Mouse (Mus musculus): ENCODE measurements around the gene Arfgef3. TPM values are rescaled to one million over a fixed set of nuclear protein-coding genes. Genes with fewer than 3 reads are reported as not detected.

The Arfgef3 gene
- polyA plus RNA-seq, 1 experiment from 2014 or later: 1.8 TPM

- no peak overlapping the region for H3K9ac ChIP-seq (ENCODE audit: low read depth, low read length)
- ATAC-seq (ENCODE audit: low FRiP score, low TSS enrichment): no peak
- no peaks in the 10 kb centered on the region for H3K27me3 ChIP-seq (ENCODE audit: control insufficient read depth, insufficient read depth, low read length)
- H3K4me2 ChIP-seq (replicated peaks; ENCODE audit: low read depth, low read length): no peak overlapping the region
- no peak overlapping the region for H3K27ac ChIP-seq (ENCODE audit: low read depth, low read length)
- H3K9me3 ChIP-seq (ENCODE audit: control insufficient read depth, low read length): no peaks in the 10 kb centered on the region; the same call in 1 of the 2 replicates
- H3K36me3 ChIP-seq (ENCODE audit: control insufficient read depth, insufficient read depth, low read length): no peaks in the 10 kb centered on the region
- no peak overlapping the region for H3K4me3 ChIP-seq (ENCODE audit: low read length)
- 86% methylated on average over 1 of the region's 1 CpGs for WGBS
- no peaks in the 10 kb centered on the region for H3K4me1 ChIP-seq (ENCODE audit: control insufficient read depth, insufficient read depth, low read length)
Observed at GRCm38 (mm10) chr10:18661606-18662220, 82.0 kb downstream of the Arfgef3 start.

- Histone ChIP-seq H3K36me3 (ENCODE audit: control insufficient read depth, insufficient read depth, low read length) (no peaks in the 10 kb centered on the region), H3K4me3 (ENCODE audit: low read length) (no peak overlapping the region), H3K9ac (ENCODE audit: low read depth, low read length) (no peak overlapping the region), H3K9me3 (ENCODE audit: control insufficient read depth, low read length) (no peaks in the 10 kb centered on the region; the same call in 1 of the 2 replicates), H3K4me2 (replicated peaks; ENCODE audit: low read depth, low read length) (no peak overlapping the region), H3K4me1 (ENCODE audit: control insufficient read depth, insufficient read depth, low read length) (no peaks in the 10 kb centered on the region), H3K27me3 (ENCODE audit: control insufficient read depth, insufficient read depth, low read length) (no peaks in the 10 kb centered on the region), H3K27ac (ENCODE audit: low read depth, low read length) (no peak overlapping the region)
- ATAC-seq (ENCODE audit: low FRiP score, low TSS enrichment): no peak
- 77% methylated on average over 2 of the region's 2 CpGs for WGBS
Observed at GRCm38 (mm10) chr10:18660998-18661397, 82.8 kb downstream of the Arfgef3 start.

DNA sequence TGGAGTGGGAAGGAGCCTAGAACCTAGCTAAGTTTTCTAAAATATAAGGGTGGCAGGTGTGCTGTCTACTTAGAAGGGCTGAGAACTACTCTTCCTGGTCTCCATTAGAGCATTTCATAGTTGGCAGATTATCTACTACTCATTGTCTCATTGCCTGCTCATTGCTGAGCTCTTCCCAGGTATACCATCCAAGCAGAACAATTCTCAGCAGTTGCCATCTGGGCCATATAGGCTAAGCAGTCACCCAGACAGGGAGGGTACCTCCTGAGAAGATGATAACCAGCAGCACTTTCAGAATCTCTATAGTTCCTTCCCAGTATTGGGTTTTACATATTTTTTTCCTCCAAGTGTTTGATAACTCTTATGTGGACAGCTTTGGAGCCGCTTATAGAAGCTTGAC lies 86.2 kb downstream of the Arfgef3 start:
- Histone ChIP-seq H3K9ac (ENCODE audit: low read depth, low read length) (no peak overlapping the region), H3K4me1 (ENCODE audit: control insufficient read depth, insufficient read depth, low read length) (no peaks in the 10 kb centered on the region), H3K36me3 (ENCODE audit: control insufficient read depth, insufficient read depth, low read length) (no peaks in the 10 kb centered on the region), H3K27ac (ENCODE audit: low read depth, low read length) (no peak overlapping the region), H3K4me3 (ENCODE audit: low read length) (no peak overlapping the region), H3K4me2 (replicated peaks; ENCODE audit: low read depth, low read length) (no peak overlapping the region), H3K9me3 (ENCODE audit: control insufficient read depth, low read length) (no peaks in the 10 kb centered on the region; the same call in 1 of the 2 replicates), H3K27me3 (ENCODE audit: control insufficient read depth, insufficient read depth, low read length) (no peaks in the 10 kb centered on the region)
- ATAC-seq (ENCODE audit: low FRiP score, low TSS enrichment): no peak
- 84% methylated on average over 1 of the region's 1 CpGs for WGBS

GRCm38 (mm10) chr10:18647069-18647468 lies 96.7 kb downstream of the Arfgef3 start:
- no peaks in the 10 kb centered on the region for H3K27me3 ChIP-seq (ENCODE audit: control insufficient read depth, insufficient read depth, low read length)
- no peak overlapping the region for H3K4me2 ChIP-seq (replicated peaks; ENCODE audit: low read depth, low read length)
- WGBS: 74% methylated on average over 1 of the region's 1 CpGs
- no peaks in the 10 kb centered on the region for H3K36me3 ChIP-seq (ENCODE audit: control insufficient read depth, insufficient read depth, low read length)
- no peak overlapping the region for H3K9ac ChIP-seq (ENCODE audit: low read depth, low read length)
- no peak overlapping the region for H3K27ac ChIP-seq (ENCODE audit: low read depth, low read length)
- H3K4me1 ChIP-seq (ENCODE audit: control insufficient read depth, insufficient read depth, low read length): no peaks in the 10 kb centered on the region
- no peak overlapping the region for H3K4me3 ChIP-seq (ENCODE audit: low read length)
- ATAC-seq (ENCODE audit: low FRiP score, low TSS enrichment): no peak
- no peaks in the 10 kb centered on the region for H3K9me3 ChIP-seq (ENCODE audit: control insufficient read depth, low read length)

GRCm38 (mm10) chr10:18646035-18646434 lies 97.7 kb downstream of the Arfgef3 start:
- no peaks in the 10 kb centered on the region for H3K27me3 ChIP-seq (ENCODE audit: control insufficient read depth, insufficient read depth, low read length)
- ATAC-seq (ENCODE audit: low FRiP score, low TSS enrichment): no peak
- H3K36me3 ChIP-seq (ENCODE audit: control insufficient read depth, insufficient read depth, low read length): no peaks in the 10 kb centered on the region
- no peak overlapping the region for H3K4me2 ChIP-seq (replicated peaks; ENCODE audit: low read depth, low read length)
- H3K27ac ChIP-seq (ENCODE audit: low read depth, low read length): no peak overlapping the region
- H3K9me3 ChIP-seq (ENCODE audit: control insufficient read depth, low read length): no peaks in the 10 kb centered on the region
- H3K4me1 ChIP-seq (ENCODE audit: control insufficient read depth, insufficient read depth, low read length): no peaks in the 10 kb centered on the region
- no peak overlapping the region for H3K9ac ChIP-seq (ENCODE audit: low read depth, low read length)
- no peak overlapping the region for H3K4me3 ChIP-seq (ENCODE audit: low read length)
- 87% methylated on average over 10 of the region's 10 CpGs for WGBS

GRCm38 (mm10) chr10:18644346-18644745 lies 99.4 kb downstream of the Arfgef3 start:
- no peak overlapping the region for H3K4me3 ChIP-seq (ENCODE audit: low read length)
- H3K4me1 ChIP-seq (ENCODE audit: control insufficient read depth, insufficient read depth, low read length): no peaks in the 10 kb centered on the region
- H3K27ac ChIP-seq (ENCODE audit: low read depth, low read length): no peak overlapping the region
- H3K9ac ChIP-seq (ENCODE audit: low read depth, low read length): no peak overlapping the region
- no peak for ATAC-seq (ENCODE audit: low FRiP score, low TSS enrichment)
- H3K4me2 ChIP-seq (replicated peaks; ENCODE audit: low read depth, low read length): no peak overlapping the region
- no peaks in the 10 kb centered on the region for H3K9me3 ChIP-seq (ENCODE audit: control insufficient read depth, low read length)
- no peaks in the 10 kb centered on the region for H3K36me3 ChIP-seq (ENCODE audit: control insufficient read depth, insufficient read depth, low read length)
- no peaks in the 10 kb centered on the region for H3K27me3 ChIP-seq (ENCODE audit: control insufficient read depth, insufficient read depth, low read length)
- 100% methylated on average over 1 of the region's 1 CpGs for WGBS

GRCm38 (mm10) chr10:18643506-18643905 lies 100.2 kb downstream of the Arfgef3 start:
- Histone ChIP-seq H3K4me1 (ENCODE audit: control insufficient read depth, insufficient read depth, low read length) (no peaks in the 10 kb centered on the region), H3K27ac (ENCODE audit: low read depth, low read length) (no peak overlapping the region), H3K4me2 (replicated peaks; ENCODE audit: low read depth, low read length) (no peak overlapping the region), H3K36me3 (ENCODE audit: control insufficient read depth, insufficient read depth, low read length) (no peaks in the 10 kb centered on the region), H3K27me3 (ENCODE audit: control insufficient read depth, insufficient read depth, low read length) (no peaks in the 10 kb centered on the region), H3K9me3 (ENCODE audit: control insufficient read depth, low read length) (no peaks in the 10 kb centered on the region), H3K9ac (ENCODE audit: low read depth, low read length) (no peak overlapping the region), H3K4me3 (ENCODE audit: low read length) (no peak overlapping the region)
- no peak for ATAC-seq (ENCODE audit: low FRiP score, low TSS enrichment)
- 86% methylated on average over 3 of the region's 3 CpGs for WGBS

DNA sequence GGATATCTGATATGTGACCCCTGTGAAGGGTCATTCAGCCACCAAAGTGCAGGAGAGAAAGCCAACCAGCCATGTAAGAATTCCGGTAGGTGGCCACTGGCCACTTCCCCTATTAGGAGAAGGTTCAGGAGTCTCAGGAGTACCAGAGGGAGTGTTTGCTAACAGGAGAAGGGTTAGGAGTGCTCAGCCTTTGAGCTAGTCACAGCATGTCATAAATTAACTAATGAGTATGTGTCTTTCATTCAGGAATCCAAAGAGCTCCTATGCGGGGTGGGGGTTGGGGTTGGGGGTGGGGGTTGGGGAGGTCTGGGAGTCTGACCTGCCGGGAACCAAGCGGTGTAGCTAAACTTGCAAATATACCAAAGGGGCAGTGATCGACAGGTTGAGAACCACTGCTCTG lies 100.9 kb downstream of the Arfgef3 start:
- H3K9ac ChIP-seq (ENCODE audit: low read depth, low read length): no peak overlapping the region
- H3K36me3 ChIP-seq (ENCODE audit: control insufficient read depth, insufficient read depth, low read length): no peaks in the 10 kb centered on the region
- no peaks in the 10 kb centered on the region for H3K4me1 ChIP-seq (ENCODE audit: control insufficient read depth, insufficient read depth, low read length)
- H3K27ac ChIP-seq (ENCODE audit: low read depth, low read length): no peak overlapping the region
- no peaks in the 10 kb centered on the region for H3K9me3 ChIP-seq (ENCODE audit: control insufficient read depth, low read length)
- no peaks in the 10 kb centered on the region for H3K27me3 ChIP-seq (ENCODE audit: control insufficient read depth, insufficient read depth, low read length)
- no peak for ATAC-seq (ENCODE audit: low FRiP score, low TSS enrichment)
- H3K4me2 ChIP-seq (replicated peaks; ENCODE audit: low read depth, low read length): no peak overlapping the region
- 35% methylated on average over 5 of the region's 5 CpGs for WGBS
- H3K4me3 ChIP-seq (ENCODE audit: low read length): no peak overlapping the region

GRCm38 (mm10) chr10:18640596-18640995 lies 103.2 kb downstream of the Arfgef3 start:
- no peak for ATAC-seq (ENCODE audit: low FRiP score, low TSS enrichment)
- 67% methylated on average over 5 of the region's 5 CpGs for WGBS

More at GRCm38 (mm10) chr10:18640596-18640995, 103.2 kb downstream of the Arfgef3 start:
- Histone ChIP-seq H3K36me3 (ENCODE audit: control insufficient read depth, insufficient read depth, low read length) (no peaks in the 10 kb centered on the region), H3K9ac (ENCODE audit: low read depth, low read length) (no peak overlapping the region), H3K27me3 (ENCODE audit: control insufficient read depth, insufficient read depth, low read length) (no peaks in the 10 kb centered on the region), H3K9me3 (ENCODE audit: control insufficient read depth, low read length) (no peaks in the 10 kb centered on the region), H3K4me3 (ENCODE audit: low read length) (no peak overlapping the region), H3K4me2 (replicated peaks; ENCODE audit: low read depth, low read length) (no peak overlapping the region), H3K27ac (ENCODE audit: low read depth, low read length) (no peak overlapping the region), H3K4me1 (ENCODE audit: control insufficient read depth, insufficient read depth, low read length) (no peaks in the 10 kb centered on the region)
